Mouse (Mus musculus) myocyte (in vitro differentiated cells): ENCODE measurements around the gene Mettl2. TPM values are rescaled to one million over a fixed set of nuclear protein-coding genes. Genes with fewer than 3 reads are reported as not detected.
A peak's percentile ranks its signal among the peaks of the same experiment; 100 is the strongest.
"Not testable (repeated sequence)": the region's sequence is repeated elsewhere in the genome, so short reads cannot be mapped to it uniquely, and the experiment has no call there.

ENCODE experiments used
- H3K27me3 ChIP-seq: one replicate; pipeline ENCODE4 v1.6.1; 2011; ENCODE audit not compliant: control insufficient read depth, insufficient read depth, insufficient read length
- H3K36me3 ChIP-seq: one replicate; pipeline ENCODE4 v1.6.1; 2011; ENCODE audit not compliant: control insufficient read depth, insufficient read depth
- H3K4me2 ChIP-seq: one replicate; pipeline ENCODE4 v1.6.1; 2011; ENCODE audit warnings: low read depth, control low read depth
- H3K4me3 ChIP-seq: one replicate; pipeline ENCODE4 v1.5.1; 2011; ENCODE audit warnings: mild to moderate bottlenecking, control low read depth, moderate library complexity
- H3K79me2 ChIP-seq: one replicate; pipeline ENCODE4 v1.6.1; 2011; ENCODE audit not compliant: control insufficient read depth, insufficient read depth
- H3ac ChIP-seq: one replicate; pipeline ENCODE4 v1.6.1; 2011; ENCODE audit not compliant: control insufficient read depth, insufficient read length
- CEBPB ChIP-seq: IDR thresholded peaks from 2 replicates; pipeline ENCODE4 v1.6.1; 2011; ENCODE audit warnings: mild to moderate bottlenecking, moderate library complexity; ENCODE audit not compliant: poor library complexity, insufficient read depth, severe bottlenecking
- E2F4 ChIP-seq: IDR thresholded peaks from one replicate; pipeline ENCODE4 v1.6.1; 2011; ENCODE audit warnings: mild to moderate bottlenecking, control low read depth, moderate library complexity; ENCODE audit not compliant: insufficient read depth
- MAX ChIP-seq: IDR thresholded peaks from one replicate; pipeline ENCODE4 v1.6.1; 2011; ENCODE audit warnings: low read depth, mild to moderate bottlenecking, control low read depth
- MYOD1 ChIP-seq, 3 experiments: IDR thresholded peaks; one replicate each; pipeline ENCODE4 v1.6.1; 2011; ENCODE audit warnings: control low read depth in 2 of 3, low read depth in 2 of 3, mild to moderate bottlenecking in 2 of 3, moderate library complexity in 1 of 3; ENCODE audit not compliant: insufficient read length in 2 of 3, control insufficient read depth in 1 of 3
- MYOG ChIP-seq, 3 experiments: IDR thresholded peaks; one replicate each; pipeline ENCODE4 v1.6.1; 2011; ENCODE audit warnings: control low read depth in 2 of 3, low read depth in 2 of 3, mild to moderate bottlenecking in 2 of 3; ENCODE audit not compliant: insufficient read length in 2 of 3, control insufficient read depth in 1 of 3, insufficient read depth in 1 of 3
- POLR2A ChIP-seq: IDR thresholded peaks from one replicate; pipeline ENCODE4 v1.6.1; 2011; ENCODE audit warnings: low read depth, mild to moderate bottlenecking, control low read depth, moderate library complexity; ENCODE audit not compliant: insufficient read length
- POLR2AphosphoS2 ChIP-seq: IDR thresholded peaks from one replicate; pipeline ENCODE4 v1.6.1; 2011; ENCODE audit warnings: low read depth, control low read depth; ENCODE audit not compliant: insufficient read length
- REST ChIP-seq: IDR thresholded peaks from one replicate; pipeline ENCODE4 v1.6.1; 2011; ENCODE audit warnings: mild to moderate bottlenecking, control low read depth, moderate library complexity; ENCODE audit not compliant: insufficient read depth, insufficient read length
- SRF ChIP-seq: IDR thresholded peaks from one replicate; pipeline ENCODE4 v1.6.1; 2011; ENCODE audit warnings: low read depth; ENCODE audit not compliant: control insufficient read depth, insufficient read length
- TCF12 ChIP-seq: IDR thresholded peaks from one replicate; pipeline ENCODE4 v1.6.1; 2011; ENCODE audit warnings: mild to moderate bottlenecking, control low read depth; ENCODE audit not compliant: poor library complexity, insufficient read depth, severe bottlenecking
- TCF3 ChIP-seq: IDR thresholded peaks from one replicate; pipeline ENCODE4 v1.6.1; 2011; ENCODE audit warnings: low read depth, control low read depth; ENCODE audit not compliant: insufficient read length
- USF1 ChIP-seq: IDR thresholded peaks from one replicate; pipeline ENCODE4 v1.6.1; 2011; ENCODE audit warnings: low read depth, mild to moderate bottlenecking, control low read depth, moderate library complexity
- polyA plus RNA-seq: library from polyadenylated mRNA; unstranded; fragments of >200 nt; fragmentation: generic; extraction: Trizol; gene quantifications from one replicate; pipeline ENCODE4 v1.2.1, GENCODE M21; 2012; ENCODE audit warnings: missing spikeins

Gene Mettl2
- 15.5 TPM for polyA plus RNA-seq

- Histone ChIP-seq H3ac (peak within 1 kb of the TSS; percentile 11), H3K36me3 (peaks cover 25% of the 10 kb centered on the region), H3K4me2 (peak within 1 kb of the TSS; percentile 98), H3K79me2 (peaks cover 37% of the 10 kb centered on the region), H3K4me3 (peak within 1 kb of the TSS; percentile 96), H3K27me3 (no peaks in the 10 kb centered on the region)
- TF ChIP-seq POLR2AphosphoS2 (peak; percentile 87), TCF12 (no peak), CEBPB (no peak), REST (no peak), MYOD1 (IDR thresholded peaks at IDR 0.05; ENCODE audit: control insufficient read depth in 1 of 3, insufficient read length in 2 of 3, low read depth in 2 of 3) (no peak), MAX (peak; percentile 88), MYOG (IDR thresholded peaks at IDR 0.05; ENCODE audit: control insufficient read depth in 1 of 3, insufficient read depth in 1 of 3, insufficient read length in 2 of 3, low read depth in 2 of 3) (no peak), E2F4 (no peak), SRF (no peak), TCF3 (no peak), USF1 (peak; percentile 32), POLR2A (peak; percentile 86)
Observed at GRCm38 (mm10) chr11:105125735-105126519, at the start of gene Mettl2. Gene Mettl2 (plus strand): TSS chr11:105126425.

GRCm38 (mm10) chr11:105112448-105112847, 13.8 kb upstream of the Mettl2 start:
- not testable (repeated sequence) for H3K79me2 ChIP-seq, H3K4me2 ChIP-seq, H3K36me3 ChIP-seq, H3ac ChIP-seq, H3K27me3 ChIP-seq, H3K4me3 ChIP-seq

- no peak overlapping the region for H3ac ChIP-seq
- H3K4me2 ChIP-seq, result no peak overlapping the region
- no peak for TF ChIP-seq USF1
- no peak for TF ChIP-seq POLR2AphosphoS2
- TF ChIP-seq SRF, result no peak
- no peak for TF ChIP-seq POLR2A
- TF ChIP-seq REST, result no peak
- TF ChIP-seq E2F4, result no peak
- no peak for TF ChIP-seq CEBPB
- TF ChIP-seq TCF12, result no peak
- no peak for TF ChIP-seq TCF3
- TF ChIP-seq MYOG (IDR thresholded peaks at IDR 0.05; ENCODE audit: control insufficient read depth in 1 of 3, insufficient read depth in 1 of 3, insufficient read length in 2 of 3, low read depth in 2 of 3), result no peak
- TF ChIP-seq MAX, result no peak
- no peak for TF ChIP-seq MYOD1 (IDR thresholded peaks at IDR 0.05; ENCODE audit: control insufficient read depth in 1 of 3, insufficient read length in 2 of 3, low read depth in 2 of 3)
- H3K36me3 ChIP-seq, result no peaks in the 10 kb centered on the region
- no peaks in the 10 kb centered on the region for H3K27me3 ChIP-seq
- H3K4me3 ChIP-seq, result no peak overlapping the region
- H3K79me2 ChIP-seq, result no peaks in the 10 kb centered on the region
Observed at GRCm38 (mm10) chr11:105117814-105118213, 8.4 kb upstream of the Mettl2 start.

DNA sequence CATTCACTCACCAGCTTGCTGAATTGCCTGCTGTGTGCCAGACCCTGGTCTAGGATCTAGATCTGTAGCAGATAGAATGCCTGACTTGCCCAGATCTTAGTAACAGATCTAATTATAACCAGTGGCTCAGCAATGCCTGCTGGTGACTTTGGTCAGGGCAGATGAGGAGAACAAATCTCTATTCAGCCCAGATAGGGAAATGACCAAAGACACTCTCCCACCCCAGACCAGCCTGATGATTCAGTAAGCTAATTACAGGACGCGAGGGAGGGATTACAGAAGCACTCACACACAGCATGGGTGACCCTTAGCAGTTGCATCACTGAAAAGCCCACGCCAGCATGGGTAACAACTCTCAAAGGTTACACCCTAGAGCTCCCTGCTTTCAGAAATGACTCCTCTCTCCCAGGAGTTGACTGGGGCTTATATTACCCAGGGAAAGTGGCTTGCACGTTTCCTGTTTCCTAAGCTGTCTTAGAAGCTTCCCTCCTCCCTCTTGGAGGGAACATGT, 5.6 kb upstream of the Mettl2 start:
- Histone ChIP-seq H3ac (no peak overlapping the region), H3K27me3 (no peaks in the 10 kb centered on the region), H3K4me2 (peak overlapping the region; percentile 49), H3K4me3 (no peak overlapping the region), H3K79me2 (no peaks in the 10 kb centered on the region), H3K36me3 (no peaks in the 10 kb centered on the region)
- peak; percentile 90 for TF ChIP-seq CEBPB
- TF ChIP-seq REST, result no peak
- peak; percentile 27 for TF ChIP-seq MAX
- no peak for TF ChIP-seq MYOG (IDR thresholded peaks at IDR 0.05; ENCODE audit: control insufficient read depth in 1 of 3, insufficient read depth in 1 of 3, insufficient read length in 2 of 3, low read depth in 2 of 3)
- no peak for TF ChIP-seq TCF3
- TF ChIP-seq MYOD1 (IDR thresholded peaks at IDR 0.05; ENCODE audit: control insufficient read depth in 1 of 3, insufficient read length in 2 of 3, low read depth in 2 of 3), result peak in 1 of 3 experiments; percentile 33
- no peak for TF ChIP-seq TCF12
- peak; percentile 9 for TF ChIP-seq SRF

DNA sequence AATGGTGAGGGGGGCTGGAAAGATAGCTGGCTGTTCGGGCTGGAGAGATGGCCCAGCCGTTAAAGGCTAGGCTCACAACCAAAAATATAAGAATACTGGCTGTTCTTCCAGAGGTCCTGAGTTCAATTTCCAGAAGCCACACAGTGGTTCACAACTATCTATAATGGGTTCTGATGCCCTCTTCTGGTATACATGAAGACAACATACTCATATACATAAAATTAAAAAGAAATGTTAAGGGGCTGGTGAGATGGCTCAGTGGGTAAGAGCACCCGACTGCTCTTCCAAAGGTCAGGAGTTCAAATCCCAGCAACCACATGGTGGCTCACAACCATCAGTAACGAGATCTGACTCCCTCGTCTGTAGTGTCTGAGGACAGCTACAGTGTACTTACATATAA, 4.4 kb upstream of the Mettl2 start:
- H3K79me2 ChIP-seq, H3ac ChIP-seq, H3K27me3 ChIP-seq, H3K4me3 ChIP-seq, H3K36me3 ChIP-seq, H3K4me2 ChIP-seq: not testable (repeated sequence)
